Mouse (Mus musculus): ENCODE data around the gene Foxj3. TPM values are rescaled to one million over a fixed set of nuclear protein-coding genes. Genes with fewer than 3 reads are reported as not detected.

Gene Foxj3
- polyA plus RNA-seq, 1 experiment, result not detected

DNA sequence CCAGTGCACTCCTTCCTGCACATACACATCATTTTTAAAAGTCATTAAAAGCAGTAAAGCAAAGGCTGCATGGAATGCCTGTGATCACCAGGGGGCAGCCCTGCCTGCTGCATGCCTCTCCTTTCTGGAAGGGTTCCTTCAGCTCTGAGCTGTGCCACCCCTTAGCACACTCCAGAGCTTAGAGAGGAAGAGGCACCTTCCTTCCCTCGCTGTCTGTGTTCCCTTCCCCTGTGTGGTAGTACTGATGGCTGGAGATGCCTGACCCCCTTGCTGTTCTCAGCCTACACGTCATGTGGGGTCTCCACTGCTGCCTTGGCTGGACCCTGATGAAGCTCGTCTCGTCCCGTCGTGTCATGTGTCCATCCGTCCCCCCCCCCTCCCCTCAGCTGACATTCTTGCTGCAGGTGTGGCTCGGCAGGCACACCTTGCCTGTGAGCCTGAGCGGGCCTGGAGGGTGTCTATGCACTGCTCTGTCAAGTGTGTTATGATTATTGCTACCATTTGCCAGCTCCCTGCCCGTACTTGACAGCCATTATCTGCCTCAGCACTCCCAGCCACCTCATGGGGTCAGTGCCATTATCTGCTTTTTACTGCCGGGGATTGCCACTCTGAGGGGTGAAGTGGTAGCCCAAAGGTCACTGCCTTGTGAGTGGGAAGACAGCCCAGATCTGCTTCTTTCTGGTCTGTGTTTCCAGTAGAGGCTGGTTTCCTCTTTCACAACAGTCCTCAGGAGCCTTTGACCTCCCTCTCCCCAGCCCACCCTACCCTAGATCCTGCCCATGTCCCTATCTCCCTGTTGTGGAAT, 94.5 kb downstream of the Foxj3 start:
- H3K27ac ChIP-seq (ENCODE audit: insufficient read depth, low read depth, low read length), result no peak overlapping the region
- 69% methylated on average over 11 of the region's 11 CpGs for WGBS
- TF ChIP-seq CTCF (IDR thresholded peaks at IDR 0.05; ENCODE audit: insufficient read depth, low read depth, low read length) (peak; percentile 57), POLR2A (IDR thresholded peaks at IDR 0.05; ENCODE audit: insufficient read depth, low read depth, low read length) (no peak)
- peaks cover 10% of the 10 kb centered on the region for H3K4me1 ChIP-seq (ENCODE audit: control insufficient read depth, insufficient read depth, low read length)
- H3K4me3 ChIP-seq (ENCODE audit: insufficient read depth, low read depth, low read length), result no peak overlapping the region

GRCm38 (mm10) chr4:119632721-119633120, 95.9 kb downstream of the Foxj3 start:
- no peak overlapping the region for H3K27ac ChIP-seq (ENCODE audit: insufficient read depth, low read depth, low read length)
- no peak overlapping the region for H3K4me3 ChIP-seq (ENCODE audit: insufficient read depth, low read depth, low read length)
- 61% methylated on average over 7 of the region's 7 CpGs for WGBS

DNA sequence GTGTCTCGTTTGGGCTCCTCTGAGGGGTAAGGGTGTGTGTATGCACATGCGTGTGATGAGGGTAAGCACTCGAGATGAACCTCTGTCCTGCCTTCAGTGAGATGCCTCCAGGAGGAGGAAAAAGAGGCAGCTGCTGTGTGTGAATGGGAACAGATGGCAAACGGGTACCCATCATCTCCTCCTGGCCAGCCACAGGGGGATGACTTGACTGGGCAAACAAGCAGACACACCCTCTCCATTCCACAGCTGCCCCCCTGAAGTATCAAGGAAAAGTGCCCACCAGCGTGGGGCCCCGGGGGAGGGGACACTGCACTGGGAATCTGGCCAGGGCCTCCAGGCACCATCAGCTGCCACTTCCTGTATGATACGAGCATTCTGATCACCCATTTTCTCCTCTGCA, 96.5 kb downstream of the Foxj3 start:
- no peak overlapping the region for H3K27ac ChIP-seq (ENCODE audit: insufficient read depth, low read depth, low read length)
- H3K4me3 ChIP-seq (ENCODE audit: insufficient read depth, low read depth, low read length), result no peak overlapping the region
- peaks cover 8% of the 10 kb centered on the region for H3K4me1 ChIP-seq (ENCODE audit: control insufficient read depth, insufficient read depth, low read length)
- WGBS, result 47% methylated on average over 7 of the region's 7 CpGs
- TF ChIP-seq CTCF (IDR thresholded peaks at IDR 0.05; ENCODE audit: insufficient read depth, low read depth, low read length), result no peak
- no peak for TF ChIP-seq POLR2A (IDR thresholded peaks at IDR 0.05; ENCODE audit: insufficient read depth, low read depth, low read length)

More at GRCm38 (mm10) chr4:119632721-119633120, 95.9 kb downstream of the Foxj3 start:
- H3K4me1 ChIP-seq (ENCODE audit: control insufficient read depth, insufficient read depth, low read length), result peaks cover 8% of the 10 kb centered on the region
- TF ChIP-seq CTCF (IDR thresholded peaks at IDR 0.05; ENCODE audit: insufficient read depth, low read depth, low read length) (no peak), POLR2A (IDR thresholded peaks at IDR 0.05; ENCODE audit: insufficient read depth, low read depth, low read length) (no peak)

DNA sequence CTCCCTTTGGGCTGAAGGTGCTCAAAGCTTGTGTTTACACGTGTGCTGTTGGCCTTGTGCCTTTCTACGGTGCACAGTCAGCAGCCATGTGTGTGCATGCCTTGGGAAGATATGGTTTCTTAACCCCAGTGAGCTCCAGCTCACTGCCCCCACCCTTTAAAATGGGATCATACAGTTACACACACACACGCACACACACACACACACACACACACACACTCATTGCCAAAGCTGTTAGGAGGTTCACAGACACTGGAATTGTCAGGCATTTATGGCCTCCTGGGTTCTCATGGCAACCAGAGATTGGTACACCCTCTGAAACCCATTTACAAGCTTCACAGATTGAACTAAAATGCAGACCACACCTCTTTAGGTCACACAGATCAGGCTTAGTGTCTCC, 97.1 kb downstream of the Foxj3 start:
- H3K4me1 ChIP-seq (ENCODE audit: control insufficient read depth, insufficient read depth, low read length), result peaks cover 8% of the 10 kb centered on the region
- no peak overlapping the region for H3K4me3 ChIP-seq (ENCODE audit: insufficient read depth, low read depth, low read length)
- H3K27ac ChIP-seq (ENCODE audit: insufficient read depth, low read depth, low read length), result no peak overlapping the region
- 83% methylated on average over 3 of the region's 3 CpGs for WGBS
- no peak for TF ChIP-seq POLR2A (IDR thresholded peaks at IDR 0.05; ENCODE audit: insufficient read depth, low read depth, low read length)
- no peak for TF ChIP-seq CTCF (IDR thresholded peaks at IDR 0.05; ENCODE audit: insufficient read depth, low read depth, low read length)

DNA sequence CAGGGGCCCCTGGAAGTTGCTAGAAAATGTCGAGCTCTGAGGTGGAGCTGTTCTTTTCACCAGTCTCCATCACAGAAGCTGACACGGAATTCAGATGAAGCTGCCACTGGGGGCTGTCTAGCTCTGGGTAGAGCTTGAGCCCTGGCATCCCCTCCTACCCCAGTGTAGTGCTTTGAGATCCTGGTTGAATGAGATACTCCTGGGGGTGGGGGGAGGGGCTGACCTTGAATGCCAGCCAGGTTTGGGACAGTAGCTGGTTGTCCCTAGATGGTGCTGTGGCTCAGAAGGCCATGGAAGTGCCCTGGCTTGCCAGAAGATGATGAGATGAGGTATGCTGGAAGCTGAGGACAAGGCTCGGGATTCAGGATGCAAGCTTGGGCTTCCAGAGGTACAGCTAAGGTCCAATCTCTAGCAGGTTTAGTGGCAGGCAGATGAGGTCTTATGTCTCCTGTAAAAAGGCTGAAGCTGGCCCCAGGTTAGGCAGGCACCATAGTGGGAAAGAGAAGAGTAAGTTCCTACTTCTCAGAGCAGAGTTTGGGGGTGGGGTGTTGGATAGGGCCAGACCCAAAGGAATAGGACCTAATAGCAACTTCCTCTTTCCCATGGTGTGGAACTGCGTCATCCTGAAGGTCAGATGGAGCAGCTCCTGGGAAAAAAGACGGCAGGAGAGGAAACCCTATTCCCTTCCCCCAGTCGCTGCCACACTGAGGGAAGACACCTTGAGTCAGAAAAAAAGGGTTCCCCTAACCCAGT, 98.3 kb downstream of the Foxj3 start:
- WGBS, result 71% methylated on average over 6 of the region's 6 CpGs
- Histone ChIP-seq H3K4me3 (ENCODE audit: insufficient read depth, low read depth, low read length) (no peak overlapping the region), H3K4me1 (ENCODE audit: control insufficient read depth, insufficient read depth, low read length) (peaks cover 8% of the 10 kb centered on the region), H3K27ac (ENCODE audit: insufficient read depth, low read depth, low read length) (no peak overlapping the region)
- TF ChIP-seq POLR2A (IDR thresholded peaks at IDR 0.05; ENCODE audit: insufficient read depth, low read depth, low read length) (no peak), CTCF (IDR thresholded peaks at IDR 0.05; ENCODE audit: insufficient read depth, low read depth, low read length) (no peak)

- WGBS, result 88% methylated on average over 8 of the region's 8 CpGs
These were observed 98.9 kb downstream of the Foxj3 start for GRCm38 (mm10) chr4:119635686-119636085.

DNA sequence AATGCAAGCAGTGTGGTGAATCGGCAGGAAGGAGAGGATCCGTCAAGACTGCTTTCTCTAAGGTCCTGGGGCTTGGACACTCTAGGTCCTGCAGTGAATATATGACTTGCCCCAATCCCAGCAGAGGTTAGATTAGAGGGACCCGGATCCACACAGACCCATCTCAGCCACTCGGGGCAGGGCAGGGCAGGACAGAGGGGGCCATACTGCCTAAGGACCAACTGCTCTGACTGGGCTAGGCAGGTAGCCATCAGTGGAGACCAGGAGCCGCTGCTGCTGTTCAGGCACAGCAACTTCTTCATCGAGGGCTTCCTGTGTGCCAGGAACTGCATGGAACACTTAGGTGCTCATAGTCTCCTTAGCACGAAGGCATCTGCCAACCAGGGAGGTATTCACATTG, 99.9 kb downstream of the Foxj3 start:
- TF ChIP-seq POLR2A (IDR thresholded peaks at IDR 0.05; ENCODE audit: insufficient read depth, low read depth, low read length) (no peak), CTCF (IDR thresholded peaks at IDR 0.05; ENCODE audit: insufficient read depth, low read depth, low read length) (no peak)
- Histone ChIP-seq H3K4me3 (ENCODE audit: insufficient read depth, low read depth, low read length) (no peak overlapping the region), H3K27ac (ENCODE audit: insufficient read depth, low read depth, low read length) (no peak overlapping the region), H3K4me1 (ENCODE audit: control insufficient read depth, insufficient read depth, low read length) (0 out of 2 replicates have a peak, but pooled peaks cover 4% of the 10 kb centered on the region)
- WGBS, result 91% methylated on average over 7 of the region's 7 CpGs

More at GRCm38 (mm10) chr4:119635686-119636085, 98.9 kb downstream of the Foxj3 start:
- Histone ChIP-seq H3K27ac (ENCODE audit: insufficient read depth, low read depth, low read length) (no peak overlapping the region), H3K4me3 (ENCODE audit: insufficient read depth, low read depth, low read length) (no peak overlapping the region), H3K4me1 (ENCODE audit: control insufficient read depth, insufficient read depth, low read length) (peaks cover 8% of the 10 kb centered on the region)
- no peak for TF ChIP-seq CTCF (IDR thresholded peaks at IDR 0.05; ENCODE audit: insufficient read depth, low read depth, low read length)
- TF ChIP-seq POLR2A (IDR thresholded peaks at IDR 0.05; ENCODE audit: insufficient read depth, low read depth, low read length), result no peak

GRCm38 (mm10) chr4:119637176-119637845, 100.5 kb downstream of the Foxj3 start, which contains the start of gene Guca2a:
Guca2a (plus strand) TSS chr4:119637704.
- H3K27ac ChIP-seq (ENCODE audit: insufficient read depth, low read depth, low read length), result no peak within 1 kb of the TSS
- 79% methylated on average over 4 of the region's 4 CpGs for WGBS
- TF ChIP-seq POLR2A (IDR thresholded peaks at IDR 0.05; ENCODE audit: insufficient read depth, low read depth, low read length) (no peak), CTCF (IDR thresholded peaks at IDR 0.05; ENCODE audit: insufficient read depth, low read depth, low read length) (no peak)
- H3K4me3 ChIP-seq (ENCODE audit: insufficient read depth, low read depth, low read length), result no peak within 1 kb of the TSS
- 0 out of 2 replicates have a peak, but pooled peaks cover 4% of the 10 kb centered on the region for H3K4me1 ChIP-seq (ENCODE audit: control insufficient read depth, insufficient read depth, low read length)
